Mouse (Mus musculus) neutrophil, adult 5-6 weeks (primary cell): ENCODE data around the gene Plekhm3. TPM values are rescaled to one million over a fixed set of nuclear protein-coding genes. Genes with fewer than 3 reads are reported as not detected.
A peak's percentile ranks its signal among the peaks of the same experiment; 100 is the strongest.

Experiments used
- ATAC-seq: fragments of 151-379, 151-347 bp; 2 replicates; pipeline ENCODE4 v1.8.0; 2017; ENCODE audit warnings: mild to moderate bottlenecking, moderate TSS enrichment; ENCODE audit not compliant: insufficient number of reproducible peaks, poor library complexity, low FRiP score, severe bottlenecking; ENCODE audit errors: extremely low read depth
- total RNA-seq: library from RNA; stranded (forward); fragments of 200-1000 nt; gene quantifications from 2 replicates; pipeline ENCODE4 v1.2.3, GENCODE M21; 2017

Gene Plekhm3
- total RNA-seq, 1 experiment from 2014 or later: 60.1 TPM

- no peak for ATAC-seq
Observed at GRCm38 (mm10) chr1:64887502-64888203, 69.0 kb downstream of the Plekhm3 start.

GRCm38 (mm10) chr1:64886718-64887117, 69.9 kb downstream of the Plekhm3 start:
- ATAC-seq: no peak

DNA sequence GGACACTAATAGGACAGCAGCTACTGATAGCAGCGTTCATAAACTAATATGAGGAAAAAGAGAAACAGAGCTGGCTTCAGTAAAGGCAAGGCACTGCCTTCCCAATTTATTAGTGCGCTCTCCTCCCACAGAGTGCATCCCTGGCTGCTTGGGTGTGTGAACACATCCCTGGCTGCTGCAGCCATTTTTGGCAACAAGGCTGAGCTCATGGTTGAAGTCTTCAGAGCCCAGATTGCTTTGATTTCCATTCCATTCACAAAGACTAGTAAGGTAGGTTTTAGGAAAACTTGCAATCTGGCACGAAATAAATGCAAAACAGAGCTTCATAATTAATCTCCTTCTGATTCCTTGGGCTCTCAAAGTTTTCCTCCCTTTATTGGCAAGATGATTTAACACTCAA, 71.3 kb downstream of the Plekhm3 start:
- no peak for ATAC-seq

DNA sequence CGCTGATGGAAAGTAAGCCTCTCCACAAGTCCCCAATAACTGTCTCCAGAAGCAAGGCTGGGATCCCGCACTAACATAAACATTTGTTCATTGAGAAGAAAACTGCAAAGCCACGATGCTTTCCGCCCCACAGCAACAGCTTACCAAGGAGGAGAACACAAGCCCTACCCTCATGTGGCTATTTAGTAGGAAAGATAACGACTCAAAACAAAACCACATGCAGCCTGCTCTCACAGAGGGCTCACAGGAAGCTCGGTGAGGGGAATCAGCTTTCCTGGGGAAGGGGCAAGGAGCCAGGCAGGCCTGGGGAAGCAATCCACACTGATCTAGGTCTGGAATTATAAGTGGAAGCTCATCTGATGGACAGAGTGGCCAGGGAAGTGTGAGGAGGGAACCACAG, 72.6 kb downstream of the Plekhm3 start:
- no peak for ATAC-seq

- no peak for ATAC-seq
Observed at GRCm38 (mm10) chr1:64880613-64881012, 76.0 kb downstream of the Plekhm3 start.

DNA sequence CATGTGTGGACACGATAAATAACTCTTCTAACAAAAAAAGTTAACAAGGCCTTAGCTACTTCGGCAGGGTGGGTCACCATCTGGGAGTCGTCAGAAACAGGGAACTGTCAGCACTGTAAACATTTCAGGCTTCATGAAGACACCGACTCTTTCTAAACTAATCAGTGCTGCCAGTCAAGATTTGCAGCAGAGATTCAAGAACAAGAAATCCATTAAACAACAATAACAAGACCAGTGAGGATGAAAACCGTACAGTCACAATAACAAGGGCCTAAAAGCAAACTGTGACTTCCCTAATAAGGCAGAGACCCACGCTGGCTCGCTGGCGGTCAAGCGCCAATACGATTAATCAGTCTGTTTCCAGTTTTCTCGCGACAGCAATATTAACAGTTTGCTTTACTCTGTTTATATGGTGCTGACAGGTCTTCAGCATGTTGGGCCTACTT, 77.8 kb downstream of the Plekhm3 start:
- no peak for ATAC-seq

- ATAC-seq: peak; percentile 47; the same call in 1 of the 2 replicates
Observed at GRCm38 (mm10) chr1:64876276-64876675, 80.3 kb downstream of the Plekhm3 start.

GRCm38 (mm10) chr1:64875712-64876111, 80.9 kb downstream of the Plekhm3 start:
- no peak for ATAC-seq

- ATAC-seq: no peak
Observed at GRCm38 (mm10) chr1:64875156-64875555, 81.5 kb downstream of the Plekhm3 start.

DNA sequence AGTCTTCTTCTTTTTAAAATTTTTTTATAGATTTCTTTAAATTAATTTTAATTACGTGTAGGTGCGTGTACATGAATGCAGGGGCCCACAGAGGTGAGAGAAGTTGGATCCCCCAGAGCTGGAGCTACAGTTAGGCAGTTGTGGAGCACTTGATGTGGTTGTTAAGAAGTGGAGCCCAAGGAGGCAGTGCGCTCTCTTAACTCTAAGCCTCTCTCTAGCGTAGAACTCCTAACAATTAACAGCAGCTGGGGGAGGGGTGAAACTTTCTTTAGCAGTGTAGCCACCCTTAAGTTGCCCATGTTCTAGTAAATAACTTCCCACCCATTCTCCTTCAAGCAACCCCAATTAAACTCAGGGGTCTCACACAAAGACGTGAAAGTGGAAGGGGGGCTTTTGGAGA, 84.7 kb downstream of the Plekhm3 start:
- no peak for ATAC-seq

- ATAC-seq: no peak
Observed at GRCm38 (mm10) chr1:64867684-64868083, 88.9 kb downstream of the Plekhm3 start.

DNA sequence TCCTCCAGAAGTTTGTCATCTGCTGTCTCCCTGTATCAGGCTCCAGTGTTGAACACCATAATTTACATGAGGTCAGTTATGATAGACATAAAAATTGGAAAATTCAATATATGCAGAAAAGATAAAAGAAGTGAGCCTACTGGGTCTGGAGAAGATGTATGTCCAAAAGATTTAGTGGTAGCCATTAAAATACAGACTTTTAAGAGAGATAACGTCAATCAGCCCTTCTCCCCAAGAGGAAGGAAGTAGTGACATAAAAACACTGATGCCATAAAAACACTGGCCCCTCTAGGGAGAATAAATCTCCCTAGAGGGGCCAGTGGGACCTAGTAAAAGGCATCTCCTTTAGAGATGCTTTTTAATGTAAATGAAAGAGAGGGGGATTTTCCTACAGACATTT, 90.5 kb downstream of the Plekhm3 start:
- no peak for ATAC-seq

- no peak for ATAC-seq
Observed at GRCm38 (mm10) chr1:64860235-64860920, 96.2 kb downstream of the Plekhm3 start.

DNA sequence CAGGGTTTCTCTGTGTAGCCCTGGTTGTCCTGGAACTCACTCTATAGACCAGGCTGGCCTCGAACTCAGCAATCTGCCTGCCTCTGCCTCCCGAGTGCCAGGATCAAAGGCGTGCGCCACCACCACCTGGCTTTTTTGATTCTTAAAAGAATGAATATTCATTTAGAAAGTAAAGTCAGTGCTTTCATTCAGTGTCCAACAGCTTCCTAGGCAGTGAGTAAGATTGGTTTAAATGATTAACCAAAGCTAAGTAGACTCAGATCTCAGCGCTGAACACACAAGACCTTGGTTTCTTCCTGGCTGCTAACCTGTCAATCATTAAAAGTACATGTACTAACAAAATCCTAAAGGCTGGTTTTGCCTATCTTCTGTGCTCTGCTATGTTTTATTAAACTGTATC, 96.8 kb downstream of the Plekhm3 start:
- ATAC-seq: no peak

GRCm38 (mm10) chr1:64854835-64855234, 101.8 kb downstream of the Plekhm3 start:
- no peak for ATAC-seq

GRCm38 (mm10) chr1:64853738-64854730, 102.6 kb downstream of the Plekhm3 start:
- no peak for ATAC-seq

- no peak for ATAC-seq
Observed at GRCm38 (mm10) chr1:64853244-64853643, 103.4 kb downstream of the Plekhm3 start.

DNA sequence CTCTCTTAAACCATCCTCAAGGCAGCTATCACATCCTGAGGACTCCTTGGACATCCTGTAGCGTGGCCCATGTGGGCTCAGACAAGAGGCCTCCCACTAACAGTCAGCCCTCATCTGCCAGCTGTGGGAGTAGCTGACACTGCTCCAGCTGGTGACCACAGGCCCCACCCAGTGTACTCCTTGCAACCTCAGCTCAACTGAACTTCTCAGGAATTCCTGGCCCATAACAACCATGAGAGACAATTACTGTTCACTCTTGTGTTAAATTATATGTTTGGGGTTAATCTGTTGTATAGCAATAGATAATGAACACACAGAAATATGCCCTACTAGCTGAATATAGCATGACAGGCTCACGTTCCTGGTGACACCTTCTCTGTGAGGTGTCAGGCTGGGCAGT, 104.4 kb downstream of the Plekhm3 start:
- ATAC-seq: no peak

DNA sequence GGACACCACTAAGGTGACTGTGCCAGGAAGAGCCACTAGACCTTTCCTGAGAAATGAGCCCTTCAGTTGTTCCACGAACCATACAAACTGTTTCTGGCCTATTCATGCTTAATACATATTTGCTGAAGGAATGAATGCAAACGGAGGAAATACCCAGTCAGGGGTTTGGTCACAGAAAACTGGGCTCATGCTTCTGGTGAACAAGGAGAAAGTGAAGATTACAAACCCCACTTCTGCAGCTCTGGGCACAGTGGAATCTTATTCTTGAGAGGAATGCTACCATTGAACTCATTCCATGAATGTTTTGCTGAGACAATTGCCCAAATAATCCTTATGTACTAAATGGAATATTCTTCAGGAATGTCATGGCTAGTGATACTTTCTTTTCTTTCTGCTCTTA, 106.3 kb downstream of the Plekhm3 start:
- ATAC-seq: no peak
